Mouse (Mus musculus): ENCODE results near the gene Dscam. TPM values are rescaled to one million over a fixed set of nuclear protein-coding genes. Genes with fewer than 3 reads are reported as not detected.
"Not testable (repeated sequence)": the region's sequence is repeated elsewhere in the genome, so short reads cannot be mapped to it uniquely, and the experiment has no call there.

The Dscam gene
- polyA plus RNA-seq, 1 experiment from 2014 or later, result 11.1 TPM

DNA sequence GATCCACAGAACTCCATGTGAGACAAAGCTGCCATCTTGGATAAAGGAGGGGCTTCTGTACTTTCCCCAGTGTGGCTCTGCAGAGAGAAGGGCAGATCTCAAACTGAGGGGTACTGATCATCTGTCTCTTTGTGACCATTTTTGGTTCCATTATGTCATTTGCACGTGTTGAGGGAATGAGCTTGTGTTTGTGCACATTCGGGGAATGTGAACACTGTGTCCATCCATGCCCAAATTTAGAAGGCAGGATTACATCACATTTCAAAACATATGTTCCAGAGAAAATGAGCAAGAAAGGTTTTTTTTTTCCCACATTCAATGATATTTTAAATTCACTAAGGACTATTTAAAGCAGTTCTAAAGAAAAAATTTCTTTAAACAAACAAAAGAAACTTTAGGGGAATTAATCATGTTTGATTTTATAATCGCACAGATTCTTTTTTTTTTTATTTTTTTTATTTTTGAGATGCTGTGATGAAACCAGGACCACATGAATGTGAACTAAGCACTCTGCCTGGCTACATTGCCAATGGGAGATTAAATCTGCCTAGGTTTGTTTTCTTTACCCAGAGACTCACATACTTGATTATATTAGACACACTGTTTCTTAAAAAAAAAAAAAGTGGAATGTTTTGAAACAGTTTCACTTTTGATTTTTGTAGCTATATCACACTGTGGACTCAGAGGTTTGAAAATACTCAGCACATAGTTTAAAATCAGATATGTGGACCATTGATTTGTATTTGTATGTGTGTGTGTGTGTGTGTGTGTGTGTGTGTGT lies 269.1 kb downstream of the Dscam start:
- peaks cover 33% of the 10 kb centered on the region for H3K4me1 ChIP-seq (replicated peaks)
- ATAC-seq, result no peak
- no peaks in the 10 kb centered on the region for H3K9me3 ChIP-seq
- H3K27ac ChIP-seq, result no peak overlapping the region
- H3K9ac ChIP-seq (replicated peaks), result no peak overlapping the region
- 86% methylated on average over 3 of the region's 3 CpGs for WGBS
- H3K4me2 ChIP-seq (replicated peaks), result no peak overlapping the region
- no peak overlapping the region for H3K4me3 ChIP-seq (replicated peaks)
- H3K36me3 ChIP-seq, result no peaks in the 10 kb centered on the region
- H3K27me3 ChIP-seq, result no peaks in the 10 kb centered on the region

DNA sequence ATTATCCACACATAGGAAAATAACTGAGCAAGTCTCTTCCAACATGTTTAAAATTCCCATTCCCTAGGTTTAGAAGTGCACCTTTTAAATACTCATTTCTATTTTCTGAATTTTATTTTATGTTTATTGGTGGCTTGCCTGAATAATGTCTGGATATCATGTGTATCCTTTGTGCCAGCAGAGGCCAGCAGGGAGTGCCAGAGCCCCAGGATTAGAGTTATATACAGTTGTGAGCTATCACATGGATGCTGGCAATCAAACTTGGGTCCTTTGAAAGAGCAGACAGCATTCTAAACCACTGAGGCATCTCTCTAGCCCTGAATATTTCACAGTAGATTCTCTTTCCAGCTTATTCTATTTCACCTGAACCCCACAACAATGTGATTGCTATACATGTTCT lies 271.2 kb downstream of the Dscam start:
- Histone ChIP-seq H3K27ac (no peak overlapping the region), H3K36me3 (no peaks in the 10 kb centered on the region), H3K4me1 (replicated peaks) (peaks cover 33% of the 10 kb centered on the region), H3K4me2 (replicated peaks) (no peak overlapping the region), H3K9ac (replicated peaks) (no peak overlapping the region), H3K4me3 (replicated peaks) (no peak overlapping the region), H3K27me3 (no peaks in the 10 kb centered on the region), H3K9me3 (no peaks in the 10 kb centered on the region)
- no peak for ATAC-seq

DNA sequence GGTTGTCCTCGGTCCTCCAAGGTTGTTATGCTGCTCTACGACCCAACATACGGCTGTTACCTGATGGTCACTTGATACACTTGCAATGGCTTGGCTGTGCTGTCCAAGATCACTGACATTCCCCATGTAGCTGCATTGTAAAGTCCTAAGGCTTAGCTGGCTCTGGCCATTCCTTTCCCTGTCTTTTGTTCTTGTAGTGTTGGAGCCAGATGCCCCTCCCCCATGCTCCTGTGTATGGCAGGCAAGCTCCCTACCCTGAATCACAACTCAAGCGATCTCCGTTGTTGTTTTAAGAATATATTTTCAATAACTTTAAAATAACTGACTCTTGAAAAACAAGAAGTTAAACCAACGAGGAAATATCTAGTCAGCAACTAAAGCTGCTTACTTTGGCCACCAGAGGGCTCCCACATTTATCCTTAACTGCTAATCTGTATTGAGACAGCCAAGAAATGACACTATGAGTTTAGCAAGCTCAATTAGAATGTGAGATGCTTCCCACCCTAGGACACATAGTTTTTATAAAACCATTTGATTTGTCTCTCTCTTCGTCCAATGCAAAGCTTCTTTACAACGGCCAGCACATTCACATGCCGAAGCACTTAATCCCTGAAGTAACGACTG lies 273.9 kb downstream of the Dscam start:
- H3K9me3 ChIP-seq, result no peaks in the 10 kb centered on the region
- ATAC-seq, result 0 out of 2 replicates have a peak, but pooled peaks have one; percentile 62
- no peaks in the 10 kb centered on the region for H3K36me3 ChIP-seq
- H3K27me3 ChIP-seq, result no peaks in the 10 kb centered on the region
- WGBS, result 37% methylated on average over 10 of the region's 10 CpGs
- peak overlapping the region; percentile 49 for H3K27ac ChIP-seq
- H3K4me3 ChIP-seq (replicated peaks), result no peak overlapping the region
- H3K9ac ChIP-seq (replicated peaks), result no peak overlapping the region
- peaks cover 21% of the 10 kb centered on the region for H3K4me1 ChIP-seq (replicated peaks)
- H3K4me2 ChIP-seq (replicated peaks), result no peak overlapping the region

DNA sequence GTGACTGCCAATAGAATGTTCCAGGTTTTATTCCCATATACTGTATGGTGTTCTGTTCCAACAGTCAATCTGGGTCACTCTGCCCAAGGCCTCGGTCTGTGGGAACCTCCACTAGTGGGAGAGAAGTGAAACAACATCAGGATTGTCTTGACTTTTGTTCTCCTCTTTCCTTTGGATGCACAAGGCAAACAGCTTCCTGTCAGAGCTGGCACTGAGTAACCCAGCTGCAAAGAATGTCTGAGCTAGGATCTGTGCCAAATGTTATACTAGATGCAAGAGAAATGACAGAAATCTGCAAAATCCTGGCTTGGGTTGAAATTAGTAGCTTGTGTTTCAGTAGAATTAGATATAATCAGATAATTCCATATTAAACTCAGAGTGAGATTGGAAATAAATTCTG lies 282.5 kb downstream of the Dscam start:
- WGBS, result 71% methylated on average over 1 of the region's 1 CpGs
- H3K36me3 ChIP-seq, result no peaks in the 10 kb centered on the region
- no peak for ATAC-seq
- H3K27me3 ChIP-seq, result no peaks in the 10 kb centered on the region
- H3K4me3 ChIP-seq (replicated peaks), result no peak overlapping the region
- peaks cover 3% of the 10 kb centered on the region; the same call in 1 of the 2 replicates for H3K4me1 ChIP-seq (replicated peaks)
- H3K27ac ChIP-seq, result no peak overlapping the region
- no peak overlapping the region for H3K4me2 ChIP-seq (replicated peaks)
- H3K9ac ChIP-seq (replicated peaks), result no peak overlapping the region
- no peaks in the 10 kb centered on the region for H3K9me3 ChIP-seq

DNA sequence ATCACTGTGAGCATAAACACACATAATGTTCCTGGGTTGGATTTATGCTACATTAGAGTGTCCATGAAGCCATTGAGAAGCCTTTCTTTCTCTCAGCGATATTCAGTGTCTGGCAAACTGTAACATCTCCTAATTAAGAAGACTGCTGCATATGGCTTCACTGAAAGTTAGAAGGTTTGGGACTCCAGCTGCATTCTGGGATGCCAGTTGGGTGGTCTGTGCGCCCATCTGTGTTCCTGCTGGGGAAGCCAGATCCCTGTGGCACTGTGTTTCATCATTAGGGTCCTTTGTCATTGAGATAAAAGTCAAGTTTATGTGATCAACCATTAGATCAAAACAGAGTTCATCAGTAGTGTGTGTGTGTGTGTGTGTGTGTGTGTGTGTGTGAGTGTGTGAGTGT lies 284.7 kb downstream of the Dscam start:
- Histone ChIP-seq H3K27me3 (no peaks in the 10 kb centered on the region), H3K9ac (replicated peaks) (no peak overlapping the region), H3K4me3 (replicated peaks) (no peak overlapping the region), H3K4me2 (replicated peaks) (no peak overlapping the region), H3K4me1 (replicated peaks) (peaks cover 3% of the 10 kb centered on the region; the same call in 1 of the 2 replicates), H3K9me3 (no peaks in the 10 kb centered on the region), H3K36me3 (no peaks in the 10 kb centered on the region), H3K27ac (no peak overlapping the region)
- 81% methylated on average over 2 of the region's 2 CpGs for WGBS
- ATAC-seq, result no peak

DNA sequence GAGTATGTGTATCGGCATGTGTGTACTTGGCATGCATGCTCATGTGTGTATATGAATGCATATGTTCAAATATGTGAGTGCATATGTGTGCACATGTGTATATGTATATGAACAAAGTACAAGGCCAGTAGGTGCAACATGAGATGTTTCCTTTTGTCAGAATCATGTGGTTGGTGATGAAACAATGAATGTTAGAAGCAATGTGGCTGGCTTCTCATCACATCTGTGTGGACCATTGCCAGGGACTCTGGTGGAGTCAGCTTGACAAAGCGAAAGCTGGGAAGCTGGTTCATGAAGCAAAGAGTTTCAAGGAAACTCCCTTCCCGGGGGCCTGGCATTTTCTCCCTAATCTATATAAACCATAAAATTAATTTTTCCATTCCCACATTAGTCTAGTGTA lies 286.0 kb downstream of the Dscam start:
- not testable (repeated sequence) for ATAC-seq; H3K36me3 ChIP-seq; H3K27ac ChIP-seq; H3K9me3 ChIP-seq; H3K9ac ChIP-seq (replicated peaks); H3K4me3 ChIP-seq (replicated peaks); H3K4me2 ChIP-seq (replicated peaks); H3K4me1 ChIP-seq (replicated peaks); H3K27me3 ChIP-seq
- WGBS, result 98% methylated on average over 2 of the region's 3 CpGs

DNA sequence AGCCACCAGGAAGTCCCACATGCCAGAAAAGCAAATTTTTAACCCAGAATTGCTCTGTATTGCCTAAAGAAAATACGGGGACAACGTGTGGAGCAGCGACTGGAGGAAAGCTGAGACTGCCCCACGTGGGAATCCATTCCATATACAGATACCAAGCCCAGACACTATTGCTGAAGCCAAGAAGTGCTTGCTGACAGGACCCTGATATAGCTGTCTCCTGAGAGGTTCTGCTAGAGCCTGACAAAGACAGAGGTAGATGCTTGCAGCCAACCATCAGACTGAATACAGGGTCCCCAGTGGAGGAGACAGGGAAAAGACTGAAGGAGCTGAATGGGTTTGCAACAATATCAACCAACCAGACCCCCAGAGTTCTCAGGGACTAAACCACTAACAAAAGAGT lies 293.3 kb downstream of the Dscam start:
- Histone ChIP-seq H3K4me2 (replicated peaks) (no peak overlapping the region), H3K4me3 (replicated peaks) (no peak overlapping the region), H3K36me3 (no peaks in the 10 kb centered on the region), H3K4me1 (replicated peaks) (peaks cover 12% of the 10 kb centered on the region), H3K9me3 (no peaks in the 10 kb centered on the region), H3K9ac (replicated peaks) (no peak overlapping the region), H3K27me3 (no peaks in the 10 kb centered on the region), H3K27ac (no peak overlapping the region)
- no peak for ATAC-seq
- WGBS, result 84% methylated on average over 4 of the region's 4 CpGs

DNA sequence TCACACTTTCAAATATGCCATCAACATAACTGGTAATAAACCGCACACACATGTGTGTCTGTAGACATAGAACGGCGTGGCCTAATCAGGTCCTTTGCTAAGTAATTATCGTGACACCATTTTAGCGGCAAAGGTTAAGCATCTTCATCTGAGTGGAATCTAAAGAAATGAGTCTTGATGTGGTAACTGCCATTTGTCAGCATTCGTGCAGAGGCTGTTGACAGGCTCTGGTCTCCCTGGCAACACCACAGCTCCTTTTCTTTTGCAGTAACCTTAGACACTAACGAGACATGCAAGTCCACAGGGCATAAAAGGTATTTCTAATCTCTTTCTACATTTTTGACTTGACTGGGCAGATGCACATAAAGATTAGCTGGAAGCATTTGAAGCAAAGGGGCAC lies 297.8 kb downstream of the Dscam start:
- 21% methylated on average over 7 of the region's 7 CpGs for WGBS
- Histone ChIP-seq H3K4me1 (replicated peaks) (peaks cover 28% of the 10 kb centered on the region), H3K9me3 (no peaks in the 10 kb centered on the region), H3K27ac (peak overlapping the region; percentile 68; the same call in 1 of the 2 replicates), H3K9ac (replicated peaks) (no peak overlapping the region), H3K4me3 (replicated peaks) (no peak overlapping the region), H3K36me3 (no peaks in the 10 kb centered on the region), H3K27me3 (no peaks in the 10 kb centered on the region), H3K4me2 (replicated peaks) (no peak overlapping the region)
- peak; percentile 66; the same call in 1 of the 2 replicates for ATAC-seq

DNA sequence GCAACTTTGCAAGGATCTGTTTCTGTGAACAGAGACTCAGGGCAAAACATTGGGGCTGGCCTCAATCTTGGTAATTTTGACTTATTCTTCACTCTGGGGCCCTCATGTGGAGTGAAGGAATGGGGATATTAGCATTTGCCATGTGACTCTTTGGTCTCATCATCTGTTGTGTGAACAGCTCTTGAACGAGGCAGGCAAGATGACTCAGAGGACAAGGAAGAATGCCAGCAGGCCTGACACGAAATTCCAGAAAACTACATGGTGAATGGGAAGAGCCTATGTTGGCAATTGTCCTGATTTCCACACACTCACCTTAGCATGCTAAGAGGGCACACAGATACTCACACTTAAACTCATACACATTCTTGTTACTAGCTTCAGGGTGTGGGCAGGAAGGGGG lies 313.0 kb downstream of the Dscam start:
- no peak overlapping the region for H3K9ac ChIP-seq (replicated peaks)
- H3K4me2 ChIP-seq (replicated peaks), result no peak overlapping the region
- no peaks in the 10 kb centered on the region for H3K36me3 ChIP-seq
- peaks cover 20% of the 10 kb centered on the region for H3K4me1 ChIP-seq (replicated peaks)
- no peaks in the 10 kb centered on the region for H3K27me3 ChIP-seq
- 44% methylated on average over 2 of the region's 2 CpGs for WGBS
- H3K27ac ChIP-seq, result 0 out of 2 replicates have a peak overlapping the region, but pooled peaks have one; percentile 5
- H3K4me3 ChIP-seq (replicated peaks), result no peak overlapping the region
- no peaks in the 10 kb centered on the region for H3K9me3 ChIP-seq
- no peak for ATAC-seq

DNA sequence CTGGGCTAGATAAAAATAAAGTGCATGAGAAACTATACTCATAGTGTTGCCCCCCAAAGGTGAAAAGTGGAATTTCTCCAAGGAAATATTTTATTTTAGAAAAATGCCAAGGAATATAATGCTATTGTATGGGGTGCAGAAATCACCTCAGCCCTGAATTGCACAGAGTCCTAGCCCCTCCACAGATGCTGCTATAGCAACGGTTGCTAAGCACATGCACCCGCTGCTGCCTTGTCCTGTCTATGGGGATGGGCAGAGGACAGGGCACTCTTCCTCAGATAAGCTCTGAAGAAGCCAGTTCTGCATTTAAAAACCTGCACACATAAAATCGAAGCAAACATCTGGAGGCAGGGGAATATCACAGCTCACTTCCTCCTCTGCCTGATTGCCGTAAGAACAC lies 315.5 kb downstream of the Dscam start:
- H3K9me3 ChIP-seq, result no peaks in the 10 kb centered on the region
- no peak overlapping the region for H3K4me3 ChIP-seq (replicated peaks)
- H3K36me3 ChIP-seq, result no peaks in the 10 kb centered on the region
- no peaks in the 10 kb centered on the region for H3K27me3 ChIP-seq
- no peak overlapping the region for H3K27ac ChIP-seq
- 57% methylated on average over 4 of the region's 4 CpGs for WGBS
- peak; percentile 75; the same call in 1 of the 2 replicates for ATAC-seq
- no peak overlapping the region for H3K4me2 ChIP-seq (replicated peaks)
- H3K4me1 ChIP-seq (replicated peaks), result peaks cover 23% of the 10 kb centered on the region
- no peak overlapping the region for H3K9ac ChIP-seq (replicated peaks)

DNA sequence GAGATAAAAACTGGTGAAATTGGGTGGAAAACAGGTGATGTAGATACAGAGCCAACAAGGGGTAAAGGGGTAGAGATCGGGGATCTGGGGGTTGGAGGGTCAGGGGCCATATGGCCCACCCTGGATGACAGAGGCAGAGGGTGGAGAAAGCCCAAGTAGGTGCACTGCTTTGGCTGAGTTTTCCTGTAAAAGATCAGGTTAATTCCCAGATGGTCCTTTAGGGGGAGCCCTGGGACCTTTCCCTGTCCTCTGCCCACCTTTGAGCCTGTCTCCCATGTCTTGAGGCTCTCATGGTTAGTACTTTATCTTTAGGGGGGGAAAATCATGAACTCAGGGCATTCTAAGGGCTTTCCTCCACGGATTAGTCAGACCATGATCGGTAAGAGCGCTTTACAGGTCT lies 318.2 kb downstream of the Dscam start:
- 8% methylated on average over 4 of the region's 4 CpGs for WGBS
- Histone ChIP-seq H3K4me1 (replicated peaks) (peaks cover 21% of the 10 kb centered on the region), H3K4me3 (replicated peaks) (no peak overlapping the region), H3K9ac (replicated peaks) (no peak overlapping the region), H3K4me2 (replicated peaks) (no peak overlapping the region), H3K36me3 (no peaks in the 10 kb centered on the region), H3K9me3 (no peaks in the 10 kb centered on the region), H3K27ac (no peak overlapping the region), H3K27me3 (no peaks in the 10 kb centered on the region)
- peak; percentile 61; the same call in 1 of the 2 replicates for ATAC-seq

DNA sequence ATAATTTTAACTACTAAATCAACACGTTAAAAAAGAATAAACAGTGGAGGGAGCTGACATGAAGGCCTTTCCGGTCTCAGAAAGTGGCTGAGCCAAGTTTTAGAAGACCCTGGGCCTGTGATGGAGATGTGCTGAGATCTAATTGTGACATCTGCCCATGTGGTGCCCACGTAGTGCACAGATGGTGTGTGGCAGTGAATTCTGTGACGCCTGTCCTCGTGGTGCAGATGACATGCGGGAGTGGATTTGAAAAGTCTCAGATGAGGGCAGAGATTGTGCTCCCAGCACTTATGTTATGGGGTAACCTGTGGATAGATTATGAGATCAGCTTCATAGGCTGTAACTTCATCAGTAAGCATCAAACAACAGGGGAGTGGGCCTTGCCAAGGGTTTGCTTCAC lies 321.6 kb downstream of the Dscam start:
- Histone ChIP-seq H3K9me3 (no peaks in the 10 kb centered on the region), H3K4me2 (replicated peaks) (no peak overlapping the region), H3K27me3 (no peaks in the 10 kb centered on the region), H3K36me3 (no peaks in the 10 kb centered on the region), H3K27ac (no peak overlapping the region), H3K9ac (replicated peaks) (no peak overlapping the region), H3K4me3 (replicated peaks) (no peak overlapping the region), H3K4me1 (replicated peaks) (peaks cover 36% of the 10 kb centered on the region)
- 85% methylated on average over 6 of the region's 6 CpGs for WGBS
- ATAC-seq, result no peak
